Mouse (Mus musculus) lung, postnatal 0 days (tissue): ENCODE measurements at regions not wholly inside any gene's neighbourhood (a gene's known extent, or its start where the extent isn't known, plus 50 kb on each side); places are given as distances from the start of the nearest gene placed in this dataset.
A peak's percentile ranks its signal among the peaks of the same experiment; 100 is the strongest.

Source experiments
- CTCF ChIP-seq: IDR thresholded peaks from 2 replicates; pipeline ENCODE4 v1.5.1; 2016; ENCODE audit warnings: antibody characterized with exemption, mild to moderate bottlenecking
- EP300 ChIP-seq: IDR thresholded peaks from 2 replicates; pipeline ENCODE4 v1.6.1; 2016; ENCODE audit warnings: antibody characterized with exemption, mild to moderate bottlenecking, control low read depth

- no peak for TF ChIP-seq CTCF
- 0 out of 2 replicates have a peak, but pooled peaks have one; percentile 20 for TF ChIP-seq EP300
These were observed 430.2 kb downstream of the Bmper start for GRCm38 (mm10) chr9:23653086-23653485.
